Mouse (Mus musculus): ENCODE measurements at regions not wholly inside any gene's neighbourhood (a gene's known extent, or its start where the extent isn't known, plus 50 kb on each side); places are given as distances from the start of the nearest gene placed in this dataset.
"Not testable (repeated sequence)": the region's sequence is repeated elsewhere in the genome, so short reads cannot be mapped to it uniquely, and the experiment has no call there.

- DNase-seq = no peak
Measured at GRCm38 (mm10) chr13:75295818-75296217, 206.2 kb downstream of the Pcsk1 start.

GRCm38 (mm10) chr13:75319780-75320179 is 230.2 kb downstream of the Pcsk1 start:
- no peak for DNase-seq

- DNase-seq = no peak
Measured at GRCm38 (mm10) chr13:75320239-75320638, 230.6 kb downstream of the Pcsk1 start.

GRCm38 (mm10) chr13:75337054-75337453 is 247.4 kb downstream of the Pcsk1 start:
- no peak for DNase-seq

- no peak for DNase-seq
Measured at GRCm38 (mm10) chr13:75343422-75343821, 253.8 kb downstream of the Pcsk1 start.

GRCm38 (mm10) chr13:75366723-75367426 is 277.2 kb downstream of the Pcsk1 start:
- no peak for DNase-seq

- no peak for DNase-seq
Measured at GRCm38 (mm10) chr13:75368249-75368800, 278.7 kb downstream of the Pcsk1 start.

GRCm38 (mm10) chr13:75377100-75377499 is 287.5 kb downstream of the Pcsk1 start:
- DNase-seq = not testable (repeated sequence)

- DNase-seq = no peak
Measured at GRCm38 (mm10) chr13:75377717-75378116, 288.1 kb downstream of the Pcsk1 start.

GRCm38 (mm10) chr13:75384631-75385340 is 295.2 kb downstream of the Pcsk1 start:
- no peak for DNase-seq

GRCm38 (mm10) chr13:75389211-75389610 is 299.6 kb downstream of the Pcsk1 start:
- no peak for DNase-seq

- no peak for DNase-seq
Measured at GRCm38 (mm10) chr13:75390177-75390576, 300.6 kb downstream of the Pcsk1 start.

- not testable (repeated sequence) for DNase-seq
Measured at GRCm38 (mm10) chr13:75399846-75400245, 306.7 kb upstream of the Ell2 start.

GRCm38 (mm10) chr13:75420726-75421125 is 285.8 kb upstream of the Ell2 start:
- DNase-seq = no peak

GRCm38 (mm10) chr13:75426971-75427370 is 279.6 kb upstream of the Ell2 start:
- DNase-seq = no peak

GRCm38 (mm10) chr13:75439170-75439569 is 267.4 kb upstream of the Ell2 start:
- DNase-seq = no peak

GRCm38 (mm10) chr13:75440051-75440450 is 266.5 kb upstream of the Ell2 start:
- no peak for DNase-seq

- no peak for DNase-seq
Measured at GRCm38 (mm10) chr13:75460335-75460878, 246.2 kb upstream of the Ell2 start.

- no peak for DNase-seq
Measured at GRCm38 (mm10) chr13:75461273-75461672, 245.3 kb upstream of the Ell2 start.

- no peak for DNase-seq
Measured at GRCm38 (mm10) chr13:75467225-75467624, 239.3 kb upstream of the Ell2 start.

GRCm38 (mm10) chr13:75475828-75476597 is 230.5 kb upstream of the Ell2 start:
- DNase-seq = no peak

- not testable (repeated sequence) for DNase-seq
Measured at GRCm38 (mm10) chr13:75483157-75483915, 223.2 kb upstream of the Ell2 start.

All from heart, adult 18-20 months (tissue).